Mouse (Mus musculus): Measurements from ENCODE around the gene Rarres1. TPM values are rescaled to one million over a fixed set of nuclear protein-coding genes. Genes with fewer than 3 reads are reported as not detected.

Gene Rarres1
- 0.36 and 0.37 TPM in 2 replicates for total RNA-seq (2012; rRNA removed)

DNA sequence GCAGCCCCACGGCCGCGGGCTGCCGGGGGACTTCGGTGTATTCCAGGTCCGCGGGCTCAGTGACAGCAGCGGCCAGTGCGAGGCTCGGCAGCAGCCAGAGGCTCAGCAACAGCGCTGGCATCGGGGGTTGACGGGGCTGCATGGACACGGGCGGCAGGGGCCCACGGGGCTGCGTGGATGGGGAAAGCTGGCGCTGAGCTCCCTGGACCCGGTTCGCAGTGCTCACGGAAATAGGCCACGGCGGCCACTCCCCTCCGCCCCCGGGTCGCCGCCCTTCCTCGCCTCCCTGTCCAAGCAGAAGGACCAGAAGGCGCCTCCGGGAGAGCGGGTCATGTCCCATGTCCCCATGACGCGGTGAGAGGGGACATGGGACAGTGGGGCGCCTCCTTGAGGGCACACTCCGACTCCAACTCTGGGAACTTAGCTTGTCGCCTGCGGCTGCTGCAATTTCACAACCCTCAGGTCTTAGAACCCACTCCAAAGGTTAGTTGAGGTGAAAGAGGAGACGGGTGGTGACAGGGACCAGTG, at the start of gene Rarres1:
Gene Rarres1, minus strand, starts transcription at position 250 of the 528 bp plus-strand sequence.
- no peak for DNase-seq (ENCODE audit: low read depth, low spot score)
- H3K4me3 ChIP-seq (ENCODE audit: insufficient read depth in 1 of 2, low read depth in 1 of 2, low read length in 2 of 2, poor library complexity in 1 of 2, severe bottlenecking in 1 of 2): peak within 1 kb of the TSS; percentile 61 to 62
- no peaks in the 10 kb centered on the region for H3K4me1 ChIP-seq (ENCODE audit: control insufficient read depth in 2 of 2, insufficient read depth in 2 of 2, low read length in 2 of 2, poor library complexity in 1 of 2)
- H3K36me3 ChIP-seq (ENCODE audit: control insufficient read depth, insufficient read depth, low read length, poor library complexity, severe bottlenecking): no peaks in the 10 kb centered on the region
- H3K27ac ChIP-seq (ENCODE audit: insufficient read depth, low read depth, low read length, poor library complexity, severe bottlenecking): no peak within 1 kb of the TSS
- in situ Hi-C loops (cut with MboI; ENCODE audit: low sequenced_read_pairs in 2 of 2, unreplicated experiment in 2 of 2): no loop called here
- H3K9me3 ChIP-seq (ENCODE audit: control insufficient read depth, insufficient read depth, low read depth, low read length): no peaks in the 10 kb centered on the region
- peak within 1 kb of the TSS; percentile 8; the same call in 1 of the 2 replicates for H3K9ac ChIP-seq (ENCODE audit: insufficient read depth, low read depth, low read length, poor library complexity, severe bottlenecking)
- TF ChIP-seq CHD2 (IDR thresholded peaks at IDR 0.05; ENCODE audit: low read depth, low read length): no peak
- TF ChIP-seq ZC3H11A (IDR thresholded peaks at IDR 0.05; ENCODE audit: borderline replicate concordance, low read depth, low read length): no peak
- no peak for TF ChIP-seq MAFK (IDR thresholded peaks at IDR 0.05; ENCODE audit: insufficient read depth, low read depth, low read length)
- TF ChIP-seq ZNF384 (IDR thresholded peaks at IDR 0.05; ENCODE audit: low read depth, low read length): no peak

DNA sequence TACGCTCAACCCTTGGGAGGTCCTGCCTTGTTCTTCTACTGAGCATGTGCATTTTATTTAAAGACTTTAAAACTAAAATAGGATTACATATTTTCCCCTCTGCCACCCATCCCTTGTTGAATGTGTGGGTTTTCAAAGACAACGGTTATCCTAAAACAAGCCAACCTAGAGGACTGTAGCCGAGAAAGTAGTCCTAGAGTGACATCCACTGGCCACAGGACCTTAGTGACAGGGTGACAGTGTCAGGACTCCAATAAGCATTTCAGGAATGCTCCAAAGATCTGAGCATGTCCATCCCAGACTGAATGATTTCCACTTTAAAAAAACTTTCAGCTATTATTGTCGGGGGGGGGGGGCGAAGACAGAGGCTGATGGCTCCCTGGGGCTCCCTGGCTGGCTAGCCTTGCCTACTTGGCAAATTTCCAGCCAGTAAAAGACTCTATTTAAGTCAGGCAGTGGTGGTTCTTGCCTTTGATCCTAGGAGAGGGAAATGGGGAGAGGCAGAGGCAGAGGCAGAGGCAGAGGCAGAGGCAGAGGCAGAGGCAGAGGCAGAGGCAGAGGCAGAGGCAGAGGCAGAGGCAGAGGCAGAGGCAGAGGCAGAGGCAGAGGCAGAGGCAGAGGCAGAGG, 49.5 kb upstream of the Rarres1 start:
- Histone ChIP-seq H3K36me3 (ENCODE audit: control insufficient read depth, insufficient read depth, low read length, poor library complexity, severe bottlenecking) (no peaks in the 10 kb centered on the region), H3K9ac (ENCODE audit: insufficient read depth, low read depth, low read length, poor library complexity, severe bottlenecking) (no peak overlapping the region)
- in situ Hi-C loops (cut with MboI; ENCODE audit: low sequenced_read_pairs in 2 of 2, unreplicated experiment in 2 of 2): loop anchor here in 1 of 2 experiments (10.0 kb wide), 1 partner anchor 210 kb away; no protein-coding TSS in a partner anchor

DNA sequence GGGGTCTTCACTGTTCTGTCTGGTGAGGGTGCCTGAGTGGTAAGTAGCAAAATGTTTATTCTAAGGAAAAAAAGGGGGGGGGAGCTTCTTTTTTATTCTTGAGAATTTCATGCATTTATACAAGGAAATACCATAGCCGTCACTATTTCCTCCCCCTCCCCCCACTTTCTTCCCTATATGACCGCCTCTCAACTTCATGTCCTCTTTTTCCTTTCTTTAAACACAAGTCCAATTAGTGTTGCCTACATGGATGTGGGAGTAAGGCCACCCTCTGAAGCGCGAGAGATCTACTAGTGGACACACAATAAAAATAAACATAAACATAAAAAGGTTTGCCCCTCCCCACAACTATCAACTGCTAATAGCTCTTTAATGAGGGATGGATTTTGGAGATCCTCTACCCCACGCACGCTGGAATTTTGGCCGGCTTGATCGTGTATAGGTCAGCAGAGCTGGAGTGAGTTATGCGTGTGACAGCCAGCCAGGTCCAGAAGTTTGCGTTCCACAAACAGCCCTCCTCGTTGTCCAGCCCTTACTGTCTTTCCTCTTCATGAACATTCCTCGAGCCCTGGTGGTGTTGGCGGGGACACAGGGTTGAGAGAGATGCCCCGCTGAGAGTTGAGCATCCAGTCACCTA, 42.5 kb upstream of the Rarres1 start:
- H3K9ac ChIP-seq (ENCODE audit: insufficient read depth, low read depth, low read length, poor library complexity, severe bottlenecking): no peak overlapping the region
- no peak for DNase-seq (ENCODE audit: low read depth, low spot score)
- H3K36me3 ChIP-seq (ENCODE audit: control insufficient read depth, insufficient read depth, low read length, poor library complexity, severe bottlenecking): no peaks in the 10 kb centered on the region

More for the DNA sequence above, 49.5 kb upstream of the Rarres1 start:
- no peak for DNase-seq (ENCODE audit: low read depth, low spot score)
- no peak overlapping the region for H3K4me3 ChIP-seq (ENCODE audit: insufficient read depth in 1 of 2, low read depth in 1 of 2, low read length in 2 of 2, poor library complexity in 1 of 2, severe bottlenecking in 1 of 2)
- H3K27ac ChIP-seq (ENCODE audit: insufficient read depth, low read depth, low read length, poor library complexity, severe bottlenecking): no peak overlapping the region
- H3K4me1 ChIP-seq (ENCODE audit: control insufficient read depth in 2 of 2, insufficient read depth in 2 of 2, low read length in 2 of 2, poor library complexity in 1 of 2): no peaks in the 10 kb centered on the region
- TF ChIP-seq ZC3H11A (IDR thresholded peaks at IDR 0.05; ENCODE audit: borderline replicate concordance, low read depth, low read length) (peak; percentile 22; the same call in 1 of the 2 replicates), HCFC1 (IDR thresholded peaks at IDR 0.05; ENCODE audit: borderline replicate concordance, insufficient read depth, low read length) (no peak)
- no peaks in the 10 kb centered on the region for H3K9me3 ChIP-seq (ENCODE audit: control insufficient read depth, insufficient read depth, low read depth, low read length)

DNA sequence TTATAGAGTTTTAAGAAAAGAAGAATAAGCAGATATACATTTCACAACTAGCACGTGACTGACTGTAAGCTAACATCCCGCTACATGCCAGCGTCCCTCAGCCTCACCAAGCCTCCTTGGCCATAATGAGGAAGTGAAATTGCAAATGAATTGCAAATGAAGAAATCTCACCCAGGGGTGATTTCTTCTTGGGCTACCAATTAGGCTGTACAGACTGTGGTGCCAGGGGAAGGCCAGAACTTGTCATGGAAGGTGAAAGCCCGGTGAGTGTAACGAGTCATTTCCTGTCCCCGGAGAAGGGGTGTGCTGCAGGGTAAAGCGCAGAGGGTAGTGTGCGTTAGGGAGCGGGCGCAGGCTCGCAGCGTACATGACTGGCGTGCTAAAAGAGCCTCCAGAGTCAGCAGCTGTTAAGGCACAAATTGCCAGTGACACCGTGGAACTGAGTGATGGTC, 41.9 kb upstream of the Rarres1 start:
- Histone ChIP-seq H3K36me3 (ENCODE audit: control insufficient read depth, insufficient read depth, low read length, poor library complexity, severe bottlenecking) (no peaks in the 10 kb centered on the region), H3K9me3 (ENCODE audit: control insufficient read depth, insufficient read depth, low read depth, low read length) (no peaks in the 10 kb centered on the region), H3K4me3 (ENCODE audit: insufficient read depth in 1 of 2, low read depth in 1 of 2, low read length in 2 of 2, poor library complexity in 1 of 2, severe bottlenecking in 1 of 2) (no peak overlapping the region), H3K9ac (ENCODE audit: insufficient read depth, low read depth, low read length, poor library complexity, severe bottlenecking) (no peak overlapping the region), H3K27ac (ENCODE audit: insufficient read depth, low read depth, low read length, poor library complexity, severe bottlenecking) (no peak overlapping the region), H3K4me1 (ENCODE audit: control insufficient read depth in 2 of 2, insufficient read depth in 2 of 2, low read length in 2 of 2, poor library complexity in 1 of 2) (peaks cover 0 to 2% of the 10 kb centered on the region in 2 experiments; a peak in 1 of 4 replicates)
- in situ Hi-C loops (cut with MboI; ENCODE audit: low sequenced_read_pairs in 2 of 2, unreplicated experiment in 2 of 2): no loop called here
- no peak for DNase-seq (ENCODE audit: low read depth, low spot score)
- TF ChIP-seq ZNF384 (IDR thresholded peaks at IDR 0.05; ENCODE audit: low read depth, low read length): no peak
- TF ChIP-seq HCFC1 (IDR thresholded peaks at IDR 0.05; ENCODE audit: borderline replicate concordance, insufficient read depth, low read length): no peak
- TF ChIP-seq CHD2 (IDR thresholded peaks at IDR 0.05; ENCODE audit: low read depth, low read length): no peak
- no peak for TF ChIP-seq ZC3H11A (IDR thresholded peaks at IDR 0.05; ENCODE audit: borderline replicate concordance, low read depth, low read length)
- no peak for TF ChIP-seq MAFK (IDR thresholded peaks at IDR 0.05; ENCODE audit: insufficient read depth, low read depth, low read length)

More for the DNA sequence above, 42.5 kb upstream of the Rarres1 start:
- TF ChIP-seq ZNF384 (IDR thresholded peaks at IDR 0.05; ENCODE audit: low read depth, low read length) (no peak), HCFC1 (IDR thresholded peaks at IDR 0.05; ENCODE audit: borderline replicate concordance, insufficient read depth, low read length) (no peak), CHD2 (IDR thresholded peaks at IDR 0.05; ENCODE audit: low read depth, low read length) (no peak), ZC3H11A (IDR thresholded peaks at IDR 0.05; ENCODE audit: borderline replicate concordance, low read depth, low read length) (no peak), MAFK (IDR thresholded peaks at IDR 0.05; ENCODE audit: insufficient read depth, low read depth, low read length) (no peak)
- in situ Hi-C loops (cut with MboI; ENCODE audit: low sequenced_read_pairs in 2 of 2, unreplicated experiment in 2 of 2): no loop called here
- H3K27ac ChIP-seq (ENCODE audit: insufficient read depth, low read depth, low read length, poor library complexity, severe bottlenecking): no peak overlapping the region
- H3K4me1 ChIP-seq (ENCODE audit: control insufficient read depth in 2 of 2, insufficient read depth in 2 of 2, low read length in 2 of 2, poor library complexity in 1 of 2): peaks cover 0 to 2% of the 10 kb centered on the region in 2 experiments; a peak in 1 of 4 replicates
- peak overlapping the region; percentile 1 to 23; a peak in 2 of 4 replicates for H3K4me3 ChIP-seq (ENCODE audit: insufficient read depth in 1 of 2, low read depth in 1 of 2, low read length in 2 of 2, poor library complexity in 1 of 2, severe bottlenecking in 1 of 2)
- no peaks in the 10 kb centered on the region for H3K9me3 ChIP-seq (ENCODE audit: control insufficient read depth, insufficient read depth, low read depth, low read length)
